Mouse (Mus musculus): ENCODE results near the gene Ptpdc1.

DNA sequence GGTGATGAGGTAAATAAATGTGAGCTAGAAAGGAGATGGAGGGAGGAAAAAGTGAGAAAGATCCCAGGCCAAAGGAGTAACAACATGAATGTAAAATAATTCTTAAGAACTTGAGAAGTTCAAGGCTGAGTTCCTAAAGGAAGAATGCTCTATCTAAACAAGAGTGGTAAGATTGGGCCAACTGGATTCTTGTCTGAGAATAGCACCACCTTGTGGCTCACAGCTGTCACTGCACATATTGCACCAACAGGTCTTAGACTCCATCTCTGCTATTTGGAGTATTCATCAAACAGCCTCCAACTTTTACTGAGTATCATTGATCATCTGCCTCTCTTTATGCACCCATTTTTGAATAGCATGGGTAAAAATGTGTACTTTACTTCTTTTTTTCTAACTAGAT, 14.1 kb upstream of the Ptpdc1 start:
- TF ChIP-seq CTCF (IDR thresholded peaks at IDR 0.05; ENCODE audit: low read depth) = peak; percentile 96
- no peak for TF ChIP-seq EP300 (optimal IDR thresholded peaks at IDR 0.05)
